Mouse (Mus musculus) liver, embryonic 13.5 days (tissue): ENCODE measurements around the gene Chchd6. TPM values are rescaled to one million over a fixed set of nuclear protein-coding genes. Genes with fewer than 3 reads are reported as not detected.

Experiments
- ATAC-seq: fragments of 200-750 bp; cut with Nextera tagmentation; 2 replicates; pipeline ENCODE4 v1.8.0; 2017; ENCODE audit warnings: low read depth, mild to moderate bottlenecking, moderate number of reproducible peaks, moderate library complexity
- DNase-seq: peaks from one replicate; pipeline ENCODE4 v3.0.0; 2022
- H3K27ac ChIP-seq: fragments of 300-500 bp; sonication (generic); 2 replicates; pipeline ENCODE4 v1.5.1; 2015; ENCODE audit warnings: moderate library complexity, mild to moderate bottlenecking, inconsistent platforms
- H3K27me3 ChIP-seq: fragments of 300-500 bp; sonication (generic); 2 replicates; pipeline ENCODE4 v1.6.1; 2015; ENCODE audit warnings: mild to moderate bottlenecking, inconsistent platforms
- H3K36me3 ChIP-seq: fragments of 300-500 bp; sonication (generic); 2 replicates; pipeline ENCODE4 v1.6.1; 2015; ENCODE audit warnings: mild to moderate bottlenecking, inconsistent platforms
- H3K4me1 ChIP-seq: fragments of 300-500 bp; sonication (generic); replicated peaks from 2 replicates; pipeline ENCODE4 v1.6.1; 2015; ENCODE audit warnings: inconsistent platforms
- H3K4me2 ChIP-seq: fragments of 300-500 bp; sonication (generic); 2 replicates; pipeline ENCODE4 v1.6.1; 2015; ENCODE audit warnings: inconsistent platforms, mild to moderate bottlenecking, moderate library complexity
- H3K4me3 ChIP-seq: fragments of 300-500 bp; sonication (generic); replicated peaks from 2 replicates; pipeline ENCODE4 v1.5.1; 2015; ENCODE audit warnings: mild to moderate bottlenecking, inconsistent platforms
- H3K9ac ChIP-seq: fragments of 300-500 bp; sonication (generic); 2 replicates; pipeline ENCODE4 v1.6.1; 2015; ENCODE audit warnings: mild to moderate bottlenecking, inconsistent platforms
- H3K9me3 ChIP-seq: fragments of 300-500 bp; sonication (generic); replicated peaks from 2 replicates; pipeline ENCODE4 v1.6.1; 2016; ENCODE audit warnings: inconsistent platforms
- WGBS: fragments of 180-500 bp; shearing (Covaris S2); methylation state at CpG from one replicate; pipeline ENCODE4 v1.1.7; 2015; ENCODE audit not compliant: insufficient replicate concordance; 5-methylcytosine and 5-hydroxymethylcytosine counted together
- polyA plus RNA-seq: library from polyadenylated mRNA; unstranded; fragments of >200 nt; fragmentation: Nextera tagmentation; extraction: Ambion mirVana; gene quantifications from 2 replicates; pipeline ENCODE4 v1.2.1, GENCODE M21; 2015

Chchd6 gene
- polyA plus RNA-seq, 1 experiment from 2014 or later = 19.6 TPM

DNA sequence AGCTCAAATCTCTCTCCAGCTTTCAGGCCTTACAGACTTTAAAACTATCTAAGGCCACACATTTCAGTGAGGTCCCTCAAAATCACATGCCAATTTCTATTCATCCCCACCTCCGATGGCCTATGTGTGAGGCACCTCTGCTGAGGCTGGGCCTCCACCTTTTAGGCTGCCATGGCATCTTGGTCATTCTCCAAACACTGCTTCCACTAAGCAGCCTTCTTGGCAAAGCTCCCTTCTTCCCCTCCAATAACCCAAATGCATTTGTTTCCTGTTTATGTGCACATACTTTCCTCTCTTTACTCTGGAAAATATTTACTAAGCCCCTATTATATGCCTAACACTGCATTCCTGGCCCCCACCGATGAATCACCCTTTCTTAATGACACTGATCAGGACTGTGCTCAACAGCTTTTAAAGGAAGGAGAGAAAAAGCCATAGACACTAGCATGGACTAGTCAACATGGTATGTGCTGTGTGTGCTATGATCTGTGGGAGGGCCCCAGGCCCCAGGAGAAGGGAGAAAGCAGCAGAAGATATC lies 133.2 kb downstream of the Chchd6 start:
- H3K4me1 ChIP-seq = peaks cover 5% of the 10 kb centered on the region; the same call in 1 of the 2 replicates
- no peak overlapping the region for H3K4me3 ChIP-seq
- H3K36me3 ChIP-seq = no peaks in the 10 kb centered on the region
- H3K9me3 ChIP-seq = no peaks in the 10 kb centered on the region
- WGBS = 70% methylated on average over 2 of the region's 2 CpGs
- H3K27me3 ChIP-seq = no peaks in the 10 kb centered on the region
- H3K27ac ChIP-seq = no peak overlapping the region
- H3K4me2 ChIP-seq = no peak overlapping the region
- ATAC-seq (no peak), DNase-seq (no peak)
- H3K9ac ChIP-seq = no peak overlapping the region

DNA sequence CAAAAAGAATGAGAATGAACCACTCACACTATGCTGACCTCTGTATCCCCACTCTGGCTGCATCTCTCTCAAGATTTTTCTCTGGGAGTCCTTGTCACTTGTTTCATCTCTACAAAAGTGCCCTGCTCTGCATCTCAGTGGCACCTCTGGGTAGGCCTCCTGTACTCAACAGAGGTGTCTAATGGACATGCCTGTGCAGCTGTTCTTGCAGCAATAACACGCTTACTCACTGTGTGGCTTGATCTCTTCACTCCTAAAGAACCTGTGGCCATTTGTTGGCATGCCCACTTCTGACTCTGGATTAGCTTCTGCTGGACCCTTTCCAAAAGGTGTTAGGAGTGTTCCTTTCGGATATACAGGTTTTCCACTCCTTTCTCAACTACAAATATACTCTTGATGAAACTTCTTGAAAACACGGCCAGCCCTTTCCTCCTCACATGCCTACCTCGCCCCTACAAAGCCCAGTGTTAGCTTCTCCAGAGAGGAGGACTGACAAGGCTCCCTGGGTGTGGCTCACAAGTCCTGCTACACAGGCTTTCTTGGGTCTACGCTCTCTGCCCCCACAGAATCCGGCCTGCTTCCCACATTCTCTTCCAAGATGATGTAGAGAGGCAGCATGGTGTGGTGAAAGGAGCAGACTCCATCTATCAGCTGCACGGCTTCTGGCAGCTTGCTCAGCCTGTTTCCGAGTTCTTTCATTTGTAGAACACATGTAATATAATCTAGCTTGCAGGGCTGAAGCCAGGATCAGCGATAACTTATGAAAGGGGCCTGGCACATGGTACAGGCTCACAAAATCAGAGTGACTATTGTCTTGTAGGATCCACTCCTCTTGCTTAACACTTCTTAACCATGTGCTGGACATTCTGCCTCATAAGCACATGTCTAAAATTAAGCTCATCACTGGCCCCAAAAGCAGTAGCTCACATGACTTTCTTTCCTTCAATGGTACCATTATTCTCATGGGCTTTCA lies 133.9 kb downstream of the Chchd6 start:
- no peak overlapping the region for H3K4me2 ChIP-seq
- DNase-seq (no peak), ATAC-seq (no peak)
- no peak overlapping the region for H3K27ac ChIP-seq
- 68% methylated on average over 9 of the region's 9 CpGs for WGBS
- H3K4me3 ChIP-seq = no peak overlapping the region
- no peaks in the 10 kb centered on the region for H3K27me3 ChIP-seq
- peaks cover 12% of the 10 kb centered on the region for H3K4me1 ChIP-seq
- H3K9me3 ChIP-seq = no peaks in the 10 kb centered on the region
- no peaks in the 10 kb centered on the region for H3K36me3 ChIP-seq
- H3K9ac ChIP-seq = no peak overlapping the region

DNA sequence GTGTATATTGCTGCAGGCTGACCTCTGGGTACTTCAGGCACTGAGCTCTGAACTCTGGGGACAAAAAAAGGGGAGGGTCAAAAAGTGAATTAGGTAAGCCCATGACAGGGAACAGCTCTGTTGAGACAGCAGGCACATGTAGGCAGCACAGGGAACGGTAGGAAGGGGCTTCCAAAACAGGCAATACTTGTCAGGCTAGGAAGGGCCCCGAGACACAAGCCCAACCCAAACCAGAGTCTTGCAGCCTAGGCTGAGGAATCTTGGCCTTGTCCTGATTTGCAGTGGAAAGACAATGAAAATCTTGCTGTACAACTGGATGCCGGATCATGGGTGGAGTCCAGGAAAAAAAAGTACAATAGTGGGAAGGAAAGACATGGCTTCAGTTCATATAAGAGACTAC lies 135.8 kb downstream of the Chchd6 start:
- WGBS = 58% methylated on average over 3 of the region's 3 CpGs
- no peaks in the 10 kb centered on the region for H3K27me3 ChIP-seq
- H3K9me3 ChIP-seq = no peaks in the 10 kb centered on the region
- no peak overlapping the region for H3K4me2 ChIP-seq
- H3K4me1 ChIP-seq = peaks cover 30% of the 10 kb centered on the region
- H3K9ac ChIP-seq = no peak overlapping the region
- no peak for ATAC-seq
- DNase-seq = no peak
- no peaks in the 10 kb centered on the region for H3K36me3 ChIP-seq
- no peak overlapping the region for H3K27ac ChIP-seq
- H3K4me3 ChIP-seq = no peak overlapping the region

DNA sequence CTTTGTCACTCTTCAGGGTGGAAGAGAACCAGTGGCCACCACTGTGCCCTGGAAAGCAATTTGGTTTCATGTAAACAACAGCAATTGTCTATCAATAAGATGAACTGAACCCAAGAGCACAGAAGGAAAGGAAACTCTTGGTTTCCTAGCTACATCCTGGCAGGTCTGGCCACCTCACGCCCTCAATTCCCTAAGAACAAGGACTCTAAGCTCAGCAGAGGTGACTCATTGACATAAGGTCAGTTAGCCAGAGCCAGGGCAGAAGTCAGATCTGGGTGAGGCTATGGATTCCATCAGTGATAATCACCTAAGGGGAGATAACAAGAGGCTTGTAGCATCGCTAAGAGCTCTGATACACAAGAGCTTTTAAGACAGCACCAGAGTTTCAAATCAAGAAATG lies 137.9 kb downstream of the Chchd6 start:
- Histone ChIP-seq H3K9ac (no peak overlapping the region), H3K4me2 (no peak overlapping the region), H3K9me3 (no peaks in the 10 kb centered on the region), H3K4me1 (peaks cover 31% of the 10 kb centered on the region), H3K27ac (no peak overlapping the region), H3K36me3 (no peaks in the 10 kb centered on the region), H3K27me3 (no peaks in the 10 kb centered on the region), H3K4me3 (no peak overlapping the region)
- ATAC-seq (no peak), DNase-seq (no peak)
- 50% methylated on average over 2 of the region's 2 CpGs for WGBS

DNA sequence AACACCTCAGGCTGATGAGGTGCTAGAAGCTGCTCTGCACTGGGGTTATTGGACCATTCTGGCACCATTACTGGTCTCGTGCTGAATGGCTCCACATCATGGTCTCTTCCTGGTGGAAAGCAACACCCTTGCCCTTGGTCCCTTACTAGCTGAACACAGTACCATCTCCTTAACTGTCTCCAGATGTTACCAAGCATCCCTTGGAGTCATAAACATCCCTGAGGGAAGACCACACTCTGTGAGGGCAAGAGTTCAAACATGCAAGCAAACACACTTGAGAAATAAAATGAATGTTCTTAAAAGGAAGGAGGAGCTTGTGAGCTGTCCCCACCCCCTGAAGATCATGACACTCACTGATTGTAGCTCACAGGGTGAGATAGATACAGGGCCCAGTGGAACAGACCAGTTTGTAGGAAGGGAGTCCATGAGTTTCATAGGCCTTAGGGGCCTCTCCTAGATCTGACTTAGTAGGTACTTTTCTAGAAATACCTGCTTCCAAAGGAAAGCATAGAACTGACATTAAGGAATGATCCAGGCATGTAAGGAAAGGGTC lies 139.0 kb downstream of the Chchd6 start:
- Histone ChIP-seq H3K9ac (peak overlapping the region; percentile 16; the same call in 1 of the 2 replicates), H3K36me3 (no peaks in the 10 kb centered on the region), H3K4me2 (0 out of 2 replicates have a peak overlapping the region, but pooled peaks have one; percentile 2), H3K4me1 (peaks cover 31% of the 10 kb centered on the region), H3K27me3 (no peaks in the 10 kb centered on the region), H3K4me3 (no peak overlapping the region), H3K27ac (peak overlapping the region; percentile 51), H3K9me3 (no peaks in the 10 kb centered on the region)
- DNase-seq (no peak), ATAC-seq (peak; percentile 56)
- WGBS = 47% methylated on average over 1 of the region's 1 CpGs

DNA sequence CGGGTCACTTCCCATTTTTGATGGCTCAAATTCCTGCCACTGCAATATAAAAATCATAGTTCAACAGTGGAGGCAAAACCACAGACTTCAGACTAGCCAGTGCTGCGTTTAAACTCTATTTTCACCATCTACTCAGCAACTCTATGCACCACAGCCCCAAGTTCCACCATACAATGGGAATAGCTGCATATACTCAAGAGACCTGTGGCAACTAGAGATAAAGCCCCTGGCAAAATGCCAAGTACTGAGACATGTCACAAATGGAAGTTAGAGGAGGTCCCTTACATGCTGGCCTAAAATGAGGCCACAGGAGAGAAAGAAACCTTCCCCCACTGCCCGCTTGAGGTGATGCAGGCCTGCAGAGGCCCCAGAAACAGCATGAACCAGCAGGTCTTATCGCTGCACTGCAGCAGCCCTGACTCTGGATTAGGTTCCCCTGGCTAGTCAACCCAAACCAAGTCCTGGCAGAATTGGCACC lies 139.9 kb downstream of the Chchd6 start:
- 38% methylated on average over 4 of the region's 4 CpGs for WGBS
- DNase-seq = peak; percentile 43
- no peaks in the 10 kb centered on the region for H3K27me3 ChIP-seq
- H3K36me3 ChIP-seq = no peaks in the 10 kb centered on the region
- no peaks in the 10 kb centered on the region for H3K9me3 ChIP-seq
- H3K4me1 ChIP-seq = peaks cover 31% of the 10 kb centered on the region
- peak overlapping the region; percentile 2; the same call in 1 of the 2 replicates for H3K4me2 ChIP-seq
- H3K9ac ChIP-seq = no peak overlapping the region
- ATAC-seq = peak; percentile 91
- peak overlapping the region; percentile 51 for H3K27ac ChIP-seq
- H3K4me3 ChIP-seq = no peak overlapping the region

DNA sequence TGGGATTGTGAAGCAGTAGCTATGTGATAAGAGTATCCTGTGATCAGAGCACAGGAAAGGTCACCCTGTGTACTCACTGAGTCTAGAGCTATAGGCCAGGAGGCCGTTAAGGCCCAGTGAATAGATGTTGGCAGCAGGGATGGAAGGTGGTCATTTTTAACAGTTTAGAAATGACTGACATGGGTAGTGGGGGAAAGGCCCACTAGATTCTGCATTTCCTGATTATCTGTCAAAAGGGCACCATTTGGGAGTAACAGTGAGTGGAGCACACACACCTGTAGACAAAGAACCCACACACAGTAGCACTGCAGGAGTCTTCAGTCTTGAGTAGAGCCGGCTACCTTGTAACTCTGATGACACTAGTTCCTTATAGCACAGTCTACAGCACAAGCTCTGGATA lies 141.0 kb downstream of the Chchd6 start:
- ATAC-seq (no peak), DNase-seq (no peak)
- no peaks in the 10 kb centered on the region for H3K9me3 ChIP-seq
- H3K27ac ChIP-seq = no peak overlapping the region
- no peak overlapping the region for H3K9ac ChIP-seq
- H3K4me2 ChIP-seq = no peak overlapping the region
- H3K4me1 ChIP-seq = peaks cover 31% of the 10 kb centered on the region
- no peaks in the 10 kb centered on the region for H3K36me3 ChIP-seq
- no peak overlapping the region for H3K4me3 ChIP-seq
- 85% methylated on average over 2 of the region's 2 CpGs for WGBS
- no peaks in the 10 kb centered on the region for H3K27me3 ChIP-seq

DNA sequence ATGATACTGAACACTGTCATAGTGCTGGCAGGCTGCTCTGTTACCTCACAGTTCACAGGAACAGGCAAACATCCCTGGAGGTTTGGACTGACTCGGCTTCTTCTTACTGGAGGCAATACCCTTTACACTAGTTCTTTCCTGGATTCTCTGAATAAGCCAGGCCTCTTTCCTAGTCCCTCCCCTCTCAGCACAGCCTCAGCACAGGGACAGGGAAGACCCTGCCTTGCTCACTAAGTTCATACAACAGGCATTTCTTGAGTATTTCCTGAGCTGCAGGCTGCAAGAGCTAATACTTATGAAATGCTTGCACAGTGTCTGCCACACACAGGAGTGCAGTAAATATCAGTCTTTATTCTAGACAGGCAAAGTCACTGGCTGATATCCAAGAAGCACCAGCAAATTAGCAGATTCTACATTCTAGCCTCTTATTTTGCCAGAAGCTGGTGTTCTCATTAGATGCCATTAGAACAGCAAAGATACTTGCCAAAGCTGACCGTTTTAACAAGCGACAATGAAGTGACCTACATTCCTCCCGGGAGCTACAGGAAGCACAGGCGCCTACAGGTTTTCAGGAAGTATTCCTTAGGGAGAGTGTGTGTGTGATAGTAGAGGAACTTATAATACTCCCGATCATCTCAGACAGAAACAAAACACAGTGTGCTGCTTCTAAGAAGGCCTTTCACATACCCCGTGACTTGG lies 142.3 kb downstream of the Chchd6 start:
- DNase-seq = no peak
- WGBS = 53% methylated on average over 7 of the region's 7 CpGs
- Histone ChIP-seq H3K9me3 (no peaks in the 10 kb centered on the region), H3K4me2 (no peak overlapping the region), H3K27me3 (no peaks in the 10 kb centered on the region), H3K9ac (no peak overlapping the region), H3K36me3 (no peaks in the 10 kb centered on the region), H3K4me3 (no peak overlapping the region), H3K4me1 (peaks cover 31% of the 10 kb centered on the region), H3K27ac (no peak overlapping the region)
- ATAC-seq = no peak

DNA sequence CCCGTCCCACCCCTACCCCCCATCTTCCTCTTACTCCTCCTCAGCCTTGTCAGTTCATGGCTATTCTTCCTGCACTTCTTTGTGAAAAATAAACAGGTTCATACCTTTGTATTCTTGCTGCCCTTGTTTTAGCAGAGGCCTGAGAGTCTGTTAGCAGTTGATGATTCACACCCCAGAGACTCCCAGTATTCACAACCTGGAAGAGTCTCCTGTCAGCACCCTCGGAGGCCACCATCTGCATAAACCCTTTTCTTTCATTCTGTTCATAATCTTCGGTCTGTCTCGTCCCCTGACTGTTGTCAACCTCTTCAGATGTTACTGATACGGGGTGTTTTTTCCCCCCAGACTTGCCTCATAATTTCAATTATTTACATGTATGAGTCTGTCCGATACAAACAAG lies 143.1 kb downstream of the Chchd6 start:
- Histone ChIP-seq H3K9ac (no peak overlapping the region), H3K4me2 (no peak overlapping the region), H3K27ac (no peak overlapping the region), H3K27me3 (no peaks in the 10 kb centered on the region), H3K4me1 (peaks cover 27% of the 10 kb centered on the region), H3K36me3 (no peaks in the 10 kb centered on the region), H3K9me3 (no peaks in the 10 kb centered on the region), H3K4me3 (no peak overlapping the region)
- WGBS = 65% methylated on average over 6 of the region's 6 CpGs
- no peak for ATAC-seq
- no peak for DNase-seq

DNA sequence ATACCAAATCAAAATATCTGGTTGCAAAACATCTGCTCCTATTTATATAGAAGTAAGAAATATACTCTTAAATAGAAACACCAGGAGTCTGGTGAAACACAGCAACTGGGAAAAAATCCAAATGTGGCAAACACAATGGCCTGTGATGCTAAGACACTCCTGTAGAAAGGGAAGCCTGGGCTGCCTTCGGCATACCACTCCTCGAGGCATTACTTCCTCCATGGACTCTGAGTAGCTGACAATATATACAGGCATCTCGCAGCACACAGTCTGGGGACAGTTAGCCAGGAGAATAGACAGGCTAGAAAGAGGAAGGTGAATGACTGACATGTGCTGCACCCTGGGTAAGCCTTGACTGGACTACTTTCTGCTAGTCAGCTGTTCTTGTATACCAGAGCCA lies 146.7 kb downstream of the Chchd6 start:
- Histone ChIP-seq H3K9ac (no peak overlapping the region), H3K27ac (no peak overlapping the region), H3K27me3 (no peaks in the 10 kb centered on the region), H3K4me2 (no peak overlapping the region), H3K4me1 (0 out of 2 replicates have a peak, but pooled peaks cover 3% of the 10 kb centered on the region), H3K36me3 (no peaks in the 10 kb centered on the region), H3K9me3 (no peaks in the 10 kb centered on the region), H3K4me3 (no peak overlapping the region)
- no peak for DNase-seq
- ATAC-seq = no peak
- WGBS = 30% methylated on average over 3 of the region's 3 CpGs

DNA sequence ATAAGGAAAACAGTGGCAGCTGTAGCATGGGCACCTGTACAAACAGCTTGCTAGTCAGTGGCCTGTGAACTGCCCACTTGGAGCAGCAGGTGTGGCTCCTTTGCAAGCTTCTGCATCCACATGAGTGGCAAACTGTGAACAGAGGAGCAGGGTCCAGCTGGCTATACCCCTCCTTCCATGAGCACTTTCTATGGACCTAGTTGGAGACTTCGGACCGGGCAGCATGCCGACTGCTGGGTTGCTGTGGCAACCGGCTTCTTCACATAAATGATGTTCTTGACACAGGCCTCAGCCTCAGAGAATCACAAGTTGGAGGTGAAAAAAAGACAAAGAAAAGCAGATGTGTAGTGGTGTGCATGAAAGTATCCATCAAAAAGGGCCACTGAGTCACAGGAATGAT lies 154.8 kb downstream of the Chchd6 start:
- Histone ChIP-seq H3K36me3 (no peaks in the 10 kb centered on the region), H3K4me1 (no peaks in the 10 kb centered on the region), H3K9me3 (no peaks in the 10 kb centered on the region), H3K27ac (no peak overlapping the region), H3K4me2 (no peak overlapping the region), H3K4me3 (no peak overlapping the region), H3K9ac (no peak overlapping the region), H3K27me3 (no peaks in the 10 kb centered on the region)
- 74% methylated on average over 4 of the region's 4 CpGs for WGBS
- ATAC-seq = no peak
- no peak for DNase-seq
